Mouse (Mus musculus) layer of hippocampus, postnatal 36 days (tissue): ENCODE data around the gene Mrps26. TPM values are rescaled to one million over a fixed set of nuclear protein-coding genes. Genes with fewer than 3 reads are reported as not detected.
A peak's percentile ranks its signal among the peaks of the same experiment; 100 is the strongest.
"Not testable (repeated sequence)": the region's sequence is repeated elsewhere in the genome, so short reads cannot be mapped to it uniquely, and the experiment has no call there.

Experiments
- DNase-seq, 2 experiments: peaks; one replicate each; pipeline ENCODE4 v3.0.0; 2022
- total RNA-seq, 2 experiments: library from RNA; stranded (reverse); gene quantifications; 2 replicates each; pipeline ENCODE4 v1.2.3; 2021

The Mrps26 gene
- 10 to 100 TPM; 84.4 to 85.8 TPM for total RNA-seq

DNA sequence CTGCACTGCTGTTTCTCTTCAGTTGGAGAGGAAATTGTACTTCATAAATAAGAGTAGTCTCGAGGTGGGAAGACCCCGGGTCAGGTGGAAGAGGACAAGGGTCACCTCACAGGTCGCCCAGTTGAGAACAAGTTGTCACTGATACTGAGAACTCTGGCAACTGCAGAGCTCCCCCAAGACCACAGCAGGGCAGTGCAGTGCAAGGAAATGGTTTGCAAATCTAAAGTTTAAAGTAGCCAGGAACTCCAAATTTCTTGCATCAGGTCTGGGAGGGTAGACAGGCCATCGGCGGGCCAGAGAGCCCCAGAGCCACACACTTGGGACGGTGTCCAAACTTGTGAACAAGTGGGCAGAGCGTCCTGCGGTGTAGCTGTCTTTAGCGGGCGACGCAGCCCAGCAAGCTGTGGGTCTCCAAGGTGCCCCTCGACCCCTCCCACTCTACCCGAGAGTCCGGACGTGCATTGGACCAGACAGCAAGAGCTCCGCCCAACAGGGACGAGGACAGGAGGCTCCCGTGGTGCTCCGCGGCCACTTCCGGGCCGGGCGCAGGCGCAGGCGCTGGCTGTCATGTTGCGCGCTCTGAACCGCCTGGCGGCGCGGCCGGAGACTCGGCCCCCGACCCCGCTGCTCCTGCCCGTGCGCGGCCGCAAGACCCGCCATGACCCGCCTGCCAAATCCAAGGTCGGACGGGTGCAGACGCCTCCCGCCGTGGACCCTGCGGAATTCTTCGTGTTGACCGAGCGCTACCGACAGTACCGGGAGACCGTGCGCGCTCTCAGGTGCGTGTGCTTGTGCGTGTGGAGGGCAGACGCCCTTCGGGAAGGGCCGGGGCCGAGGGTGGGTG, at the start of gene Mrps26:
Gene Mrps26 (plus strand): TSS at position 531 of the 844 bp plus-strand sequence.
- peak; percentile 94 for DNase-seq

DNA sequence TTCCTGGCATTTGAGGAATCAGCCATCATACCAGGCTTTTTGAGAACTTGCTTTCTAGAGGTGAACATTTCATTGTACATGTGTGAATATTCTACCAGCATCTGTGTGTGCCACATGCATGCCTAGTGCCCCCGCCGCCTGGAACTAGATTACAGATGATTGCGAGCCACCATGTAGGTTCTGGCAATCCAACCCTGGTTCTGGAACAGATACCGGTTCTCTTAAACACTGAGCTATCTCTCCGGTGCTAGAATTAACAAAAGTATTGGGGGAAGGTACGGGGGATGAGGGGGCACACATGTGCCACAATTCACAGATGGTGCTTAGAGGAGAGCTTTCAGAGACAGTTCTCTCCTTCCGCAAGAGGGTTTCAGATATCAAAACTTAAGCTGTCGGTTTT, 49.6 kb upstream of the Mrps26 start:
- peak; percentile 21 to 35 for DNase-seq

DNA sequence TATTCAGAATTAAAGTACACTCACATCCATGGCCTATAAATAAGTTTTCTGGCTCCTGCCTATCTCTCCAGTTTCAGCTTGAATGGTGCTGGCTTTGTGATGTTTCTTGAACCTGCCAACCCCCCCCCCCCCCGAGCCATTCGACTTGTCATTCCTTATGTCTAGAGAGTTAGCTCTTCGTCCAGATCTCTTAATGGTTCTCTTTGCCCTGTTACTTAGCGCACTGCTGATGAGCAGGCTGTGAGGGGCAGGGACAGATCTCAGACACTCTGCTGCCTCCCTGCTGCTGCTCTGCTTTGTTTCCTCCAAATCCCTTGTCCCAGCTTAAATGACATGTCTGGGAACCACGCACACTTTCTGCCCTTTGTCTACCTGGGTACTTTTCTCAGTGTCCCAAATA, 47.8 kb upstream of the Mrps26 start:
- DNase-seq: no peak

DNA sequence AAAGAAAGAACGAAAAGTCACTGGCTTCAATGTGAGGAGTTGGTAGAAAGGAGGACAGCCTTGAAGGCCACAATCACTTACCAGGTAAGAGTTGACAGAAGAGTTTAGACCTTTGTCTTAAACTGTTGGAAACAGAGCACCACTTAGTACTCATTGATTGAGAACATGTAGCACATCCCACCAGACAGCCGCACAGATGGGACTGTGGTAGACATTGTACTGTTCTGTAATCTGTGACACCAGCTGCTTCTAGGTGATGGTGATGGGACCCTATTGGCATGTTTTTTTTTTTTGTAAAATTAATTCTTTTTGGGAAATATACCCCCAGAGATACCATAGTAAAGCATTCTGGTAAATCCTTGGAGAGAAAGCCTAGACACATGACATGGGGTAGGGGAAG, 41.6 kb upstream of the Mrps26 start:
- DNase-seq: peak; percentile 27 to 34

DNA sequence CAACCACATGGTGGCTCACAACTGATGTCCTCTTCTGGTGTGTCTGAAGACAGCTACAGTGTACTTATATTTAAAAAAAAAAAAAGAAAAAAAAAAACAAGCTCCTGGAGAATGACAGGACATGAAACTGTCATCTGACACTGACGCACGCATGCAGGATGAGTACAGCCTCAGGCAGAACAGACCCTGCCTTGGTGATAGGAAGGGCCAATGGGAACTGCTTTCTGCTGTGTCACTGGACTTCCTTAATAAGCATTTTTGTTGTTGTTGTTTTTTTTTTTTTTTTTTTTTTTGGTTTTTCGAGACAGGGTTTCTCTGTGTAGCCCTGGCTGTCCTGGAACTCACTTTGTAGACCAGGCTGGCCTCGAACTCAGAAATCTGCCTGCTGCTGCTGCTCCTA, 38.1 kb upstream of the Mrps26 start:
- DNase-seq: not testable (repeated sequence)

DNA sequence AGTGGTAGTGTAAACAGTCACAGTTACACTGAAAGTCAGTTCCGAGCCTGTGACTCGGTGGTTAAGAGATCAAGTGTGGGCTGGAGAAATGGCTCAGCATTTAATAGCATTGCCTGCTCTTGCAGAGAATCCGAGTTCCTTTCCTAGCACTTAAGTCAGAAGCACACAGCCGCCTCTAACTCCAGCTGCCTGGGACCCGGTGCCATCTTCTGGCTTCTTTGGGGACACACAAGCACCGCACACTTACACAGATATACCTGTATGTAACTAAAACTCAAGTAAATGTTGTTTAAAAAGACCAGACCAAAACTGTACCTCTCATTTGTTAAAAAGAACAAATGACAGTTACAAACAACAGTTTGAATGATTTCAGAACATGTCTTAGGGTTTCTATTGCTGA, 35.1 kb upstream of the Mrps26 start:
- DNase-seq: no peak

DNA sequence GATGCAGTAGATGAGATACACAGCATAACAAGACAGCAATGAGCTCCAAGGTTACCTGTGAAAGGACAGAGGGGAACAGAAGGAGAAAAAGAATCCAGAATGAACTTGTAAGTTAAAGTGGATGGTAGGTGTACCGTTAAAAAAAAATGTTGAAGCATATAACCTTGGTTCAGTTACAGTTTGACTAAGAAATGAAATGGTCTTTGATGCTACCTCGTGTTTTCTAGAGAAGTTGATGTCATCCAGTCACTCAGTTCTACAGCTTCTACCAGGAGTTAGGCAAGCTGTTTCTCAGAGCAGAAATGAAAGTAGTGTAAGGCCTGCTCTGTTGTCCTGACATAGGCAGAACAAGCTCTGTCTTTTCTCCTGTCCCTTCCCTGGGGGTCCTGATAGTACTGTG, 34.3 kb upstream of the Mrps26 start:
- no peak for DNase-seq

DNA sequence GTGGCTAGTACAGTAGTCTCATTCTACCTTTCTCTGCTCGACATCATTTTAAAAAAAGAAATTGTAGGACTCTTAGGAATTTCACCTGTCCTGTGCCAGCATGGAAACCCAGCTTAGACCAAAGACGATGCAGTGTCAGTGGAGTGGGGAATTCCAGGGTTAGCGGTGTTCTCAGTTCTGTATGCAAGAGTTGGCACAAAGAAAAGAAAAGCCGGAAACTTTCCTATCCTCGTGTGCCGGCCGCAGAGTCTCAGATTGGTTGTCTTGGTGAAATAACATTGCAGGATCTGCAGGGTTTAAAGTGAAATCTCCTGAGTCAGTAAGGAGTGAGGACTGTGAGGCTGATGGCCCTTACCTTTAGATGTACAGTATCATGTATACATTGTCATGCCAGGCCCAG, 33.6 kb upstream of the Mrps26 start:
- no peak for DNase-seq

DNA sequence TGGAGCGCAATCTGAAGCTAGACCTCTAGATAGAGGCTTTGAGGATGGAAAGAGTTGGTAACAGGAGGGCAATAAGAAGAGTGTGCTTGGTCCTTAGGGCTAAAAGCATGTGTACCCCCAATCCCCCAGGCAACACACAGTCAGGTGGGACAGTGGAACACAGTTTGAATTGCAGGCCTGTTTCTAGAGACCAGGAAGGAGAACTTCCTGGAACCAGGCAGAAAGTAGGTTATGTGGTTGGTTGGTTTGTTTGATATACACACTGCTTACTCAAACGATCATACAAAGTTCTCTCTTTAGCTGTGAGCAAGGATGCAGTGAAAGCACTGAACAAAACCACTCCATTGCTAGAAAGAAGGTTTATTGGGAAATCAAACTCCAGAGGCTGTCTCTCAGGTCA, 31.3 kb upstream of the Mrps26 start:
- no peak for DNase-seq

DNA sequence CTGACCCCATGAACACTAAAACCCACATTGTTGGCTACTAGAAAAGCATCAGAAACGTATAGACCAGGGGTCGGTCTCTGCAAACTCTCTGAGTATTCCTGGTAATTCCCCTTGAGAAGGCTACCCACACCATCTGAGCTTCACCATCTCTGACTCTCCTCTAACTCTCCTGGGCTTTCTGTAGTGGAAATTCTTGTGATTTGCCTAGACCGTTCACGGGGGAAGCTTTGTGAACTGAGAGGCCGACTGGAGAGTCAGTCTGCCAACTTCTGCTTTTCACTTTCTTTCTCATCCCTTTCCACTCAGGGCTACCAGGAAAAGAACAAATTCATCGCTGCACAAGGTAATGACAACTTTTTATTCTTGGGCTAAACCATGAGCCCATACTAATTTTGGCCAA, 28.5 kb upstream of the Mrps26 start:
- DNase-seq: no peak

DNA sequence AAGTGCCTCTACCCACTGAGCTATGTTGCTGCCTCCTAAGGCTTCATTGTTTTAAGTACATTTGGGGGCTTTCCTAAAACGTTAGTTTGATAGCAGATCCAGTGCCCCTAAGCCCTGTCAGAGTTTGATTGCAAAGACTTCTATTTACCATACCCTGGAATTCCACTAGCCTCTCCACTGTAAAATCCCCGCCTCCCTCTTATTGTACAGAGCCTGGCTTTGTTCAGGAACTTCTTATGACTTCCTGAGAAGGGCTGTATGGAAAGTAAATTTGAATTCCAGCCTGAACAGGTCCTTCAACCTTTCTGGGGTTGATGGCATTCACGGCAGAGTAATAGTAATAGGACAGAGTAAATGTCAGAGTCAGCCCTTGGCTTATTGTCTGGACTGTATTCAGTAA, 26.7 kb upstream of the Mrps26 start:
- DNase-seq: no peak

DNA sequence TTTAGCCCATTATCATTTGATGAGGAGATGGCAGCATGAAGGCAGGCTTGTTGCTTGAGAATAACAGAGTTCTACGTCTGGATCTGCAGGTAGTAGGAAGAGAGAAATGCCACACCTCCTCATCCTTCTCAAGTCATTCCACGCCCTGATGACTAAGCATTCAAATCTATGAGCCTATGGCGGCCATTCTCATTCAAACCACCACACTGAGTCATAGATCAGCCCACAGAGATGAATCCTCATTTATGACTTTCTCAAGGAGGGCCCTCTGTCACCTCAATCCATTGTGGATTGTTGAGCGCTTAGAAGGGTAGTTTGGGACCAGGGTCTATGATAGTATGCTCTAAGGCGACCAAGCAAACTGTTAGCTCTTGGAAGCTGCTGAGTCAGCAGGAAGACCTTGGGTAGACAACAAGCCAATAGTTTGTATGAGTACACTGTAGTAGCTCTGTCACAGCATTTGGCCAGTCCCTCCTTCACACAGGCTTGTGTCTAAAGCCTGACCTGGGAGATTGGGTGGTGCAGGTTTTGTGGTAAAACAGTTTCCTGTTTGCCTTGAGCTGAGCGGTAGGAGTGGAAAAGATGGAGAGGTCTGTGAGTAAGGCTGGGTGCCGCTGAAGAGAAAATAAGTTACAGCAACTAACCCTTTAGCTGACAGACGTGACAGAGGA, 24.5 kb upstream of the Mrps26 start:
- DNase-seq: no peak

DNA sequence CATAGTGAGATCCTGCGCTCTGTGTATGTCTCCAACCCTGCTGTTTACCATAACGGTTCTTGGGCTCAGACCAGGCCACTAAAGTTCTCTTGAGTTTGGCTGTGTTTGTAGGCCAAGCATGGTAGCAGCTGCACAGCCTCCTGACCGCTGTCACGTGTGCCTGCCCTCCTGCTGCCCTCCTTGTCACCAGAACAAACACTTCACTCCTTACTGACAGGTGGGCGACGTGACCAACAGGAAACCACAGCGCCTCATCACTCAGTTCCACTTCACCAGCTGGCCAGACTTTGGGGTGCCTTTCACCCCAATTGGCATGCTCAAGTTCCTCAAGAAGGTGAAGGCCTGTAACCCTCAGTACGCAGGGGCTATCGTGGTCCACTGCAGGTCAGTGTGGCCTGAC, 23.3 kb upstream of the Mrps26 start:
- DNase-seq: no peak

DNA sequence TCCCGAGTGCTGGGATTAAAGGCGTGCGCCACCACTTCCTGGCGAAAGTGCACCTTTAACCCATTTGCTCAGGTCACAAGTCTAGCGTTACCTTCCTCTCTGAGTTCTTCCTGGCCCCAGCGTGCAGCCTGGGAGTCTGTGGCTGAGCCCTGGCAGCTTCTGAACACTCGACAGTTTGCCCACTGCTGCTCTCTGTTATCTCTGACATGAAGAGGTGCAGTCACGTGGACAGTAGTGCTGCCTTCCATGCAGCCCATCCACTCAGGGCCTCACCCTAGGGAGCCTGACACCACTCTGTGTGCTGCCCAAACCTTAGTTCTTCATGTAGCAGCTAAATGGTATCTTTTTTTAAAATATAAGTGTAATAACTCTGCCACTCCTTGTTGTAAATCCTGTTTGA, 16.6 kb upstream of the Mrps26 start:
- DNase-seq: no peak

DNA sequence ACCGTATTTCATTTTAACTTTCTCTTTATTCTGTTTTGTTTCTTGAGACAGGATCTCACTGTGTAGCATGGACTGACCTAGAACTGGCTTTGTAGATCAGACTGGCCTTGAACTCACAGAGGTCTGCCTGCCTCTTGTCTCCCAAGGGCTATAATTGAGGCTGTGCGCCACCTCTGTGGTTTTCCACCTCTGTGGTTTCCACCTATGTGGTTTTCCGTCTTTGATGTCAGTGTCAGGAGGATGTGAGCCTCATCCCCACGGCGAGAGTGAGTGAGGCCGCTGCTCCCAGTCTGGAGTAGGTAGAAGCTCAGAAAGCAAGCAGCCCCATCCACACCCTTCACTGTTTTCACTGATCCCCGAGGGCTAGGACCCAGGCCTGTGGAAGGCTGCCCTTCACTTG, 8.7 kb upstream of the Mrps26 start:
- no peak for DNase-seq

DNA sequence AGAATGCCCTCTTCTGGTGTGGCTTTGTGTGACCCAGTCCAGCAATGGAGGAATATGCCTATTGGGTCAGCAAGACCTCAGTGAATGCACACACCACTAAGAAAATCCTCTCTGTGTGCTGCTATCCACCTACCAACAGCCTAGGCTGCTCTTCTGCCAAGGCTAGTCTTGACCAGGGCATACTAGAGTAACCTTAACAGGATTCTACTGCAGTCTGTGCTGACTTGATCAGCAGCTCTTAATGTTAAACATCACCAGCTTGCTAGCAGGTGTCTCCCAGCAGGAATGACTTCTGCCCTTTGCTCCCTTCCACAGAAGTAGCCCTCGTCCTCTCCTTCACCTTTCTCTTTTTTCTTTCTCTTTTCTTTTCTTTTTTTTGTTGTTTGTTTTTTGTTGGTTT, 7.2 kb upstream of the Mrps26 start:
- DNase-seq: no peak

DNA sequence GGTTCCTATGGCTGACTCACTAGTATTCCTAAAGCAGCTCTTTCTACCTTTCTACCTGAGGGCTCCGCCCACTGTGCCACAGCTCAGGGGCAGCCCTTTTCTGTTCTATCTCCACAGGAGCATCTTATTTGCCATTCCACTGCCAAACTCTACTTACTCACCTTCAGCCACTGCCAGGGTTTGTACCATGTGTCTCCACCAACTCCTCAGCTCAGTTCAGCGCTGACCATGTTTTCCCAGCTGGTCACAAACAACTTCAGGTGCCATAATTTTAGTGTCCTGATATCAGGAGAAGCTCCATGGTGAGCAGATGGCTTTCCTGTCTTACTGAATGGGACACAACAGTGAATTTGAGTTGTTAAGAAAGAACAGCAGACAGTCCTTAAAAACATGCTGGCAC, 6.1 kb upstream of the Mrps26 start:
- no peak for DNase-seq

DNA sequence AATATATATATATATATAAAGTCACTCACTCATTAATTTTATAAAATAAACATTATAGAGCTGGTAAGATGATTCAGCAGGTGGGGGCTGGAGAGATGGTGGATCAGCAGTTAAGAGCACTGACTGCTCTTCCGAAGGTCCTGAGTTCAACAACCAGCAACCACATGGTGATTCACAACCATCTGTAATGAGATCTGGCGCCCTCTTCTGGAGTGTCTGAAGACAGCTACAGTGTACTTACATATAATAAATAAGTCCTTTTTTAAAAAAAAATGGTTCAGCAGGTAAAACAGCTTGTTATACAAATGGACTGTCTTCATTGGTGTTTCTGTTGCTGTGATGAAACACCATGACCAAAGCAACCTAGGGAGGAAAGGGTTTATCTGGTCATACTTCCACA, 5.5 kb upstream of the Mrps26 start:
- no peak for DNase-seq

DNA sequence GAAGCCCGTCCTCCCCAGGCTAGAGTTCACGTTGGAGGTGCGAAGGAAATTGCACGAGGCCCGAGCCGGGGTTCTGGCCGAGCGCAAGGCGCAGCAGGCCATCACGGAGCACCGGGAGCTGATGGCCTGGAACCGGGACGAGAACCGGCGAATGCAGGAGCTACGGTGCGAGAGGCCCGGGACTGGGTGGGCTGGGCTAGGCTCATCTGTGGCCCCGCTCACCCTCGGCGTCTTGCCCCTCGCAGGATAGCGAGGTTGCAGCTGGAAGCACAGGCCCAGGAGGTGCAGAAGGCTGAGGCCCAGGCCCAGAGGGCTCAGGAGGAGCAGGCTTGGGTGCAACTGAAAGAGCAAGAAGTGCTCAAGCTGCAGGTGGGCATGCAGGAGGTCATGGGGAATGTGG, 521 bp downstream of the Mrps26 start:
- DNase-seq: no peak

DNA sequence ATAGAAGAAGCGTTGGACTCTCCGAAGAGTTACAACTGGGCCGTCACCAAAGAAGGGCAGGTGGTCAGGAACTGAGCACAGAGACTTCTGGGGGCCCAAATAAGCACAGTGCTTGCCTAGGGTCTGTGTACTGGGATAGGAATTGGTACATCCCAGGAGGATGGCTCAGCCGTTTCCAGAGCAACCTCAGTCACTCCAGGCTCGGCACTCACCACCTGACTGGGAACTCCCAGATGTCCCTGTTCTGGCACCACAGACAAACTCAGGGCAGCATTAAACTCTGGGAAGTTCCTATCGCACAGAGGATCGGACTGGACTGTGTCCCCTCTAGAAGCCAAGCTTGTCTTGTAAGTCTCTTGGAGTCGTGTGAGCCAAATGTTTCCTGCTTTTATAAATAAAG, 1.4 kb downstream of the Mrps26 start:
- DNase-seq: peak in 1 of 2 experiments; percentile 32

DNA sequence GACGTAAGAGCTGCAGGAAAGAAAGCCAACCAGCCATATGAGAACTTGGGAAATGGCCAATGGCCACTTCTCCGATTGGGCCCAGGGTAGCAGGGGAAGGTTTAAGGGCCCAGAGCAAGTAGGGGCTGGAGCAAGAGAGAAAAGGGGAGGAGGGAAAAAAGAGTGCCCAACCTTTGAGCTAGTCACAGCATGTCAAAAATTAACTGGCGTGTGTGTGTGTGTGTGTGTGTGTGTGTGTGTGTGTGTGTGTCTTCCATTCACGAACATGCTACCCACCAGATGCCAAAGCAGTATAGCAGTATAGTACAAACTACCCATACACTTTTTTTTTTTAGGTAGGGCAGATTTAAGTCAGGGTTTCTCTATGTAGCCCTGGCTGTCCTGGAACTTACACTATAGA, 5.4 kb downstream of the Mrps26 start:
- no peak for DNase-seq

DNA sequence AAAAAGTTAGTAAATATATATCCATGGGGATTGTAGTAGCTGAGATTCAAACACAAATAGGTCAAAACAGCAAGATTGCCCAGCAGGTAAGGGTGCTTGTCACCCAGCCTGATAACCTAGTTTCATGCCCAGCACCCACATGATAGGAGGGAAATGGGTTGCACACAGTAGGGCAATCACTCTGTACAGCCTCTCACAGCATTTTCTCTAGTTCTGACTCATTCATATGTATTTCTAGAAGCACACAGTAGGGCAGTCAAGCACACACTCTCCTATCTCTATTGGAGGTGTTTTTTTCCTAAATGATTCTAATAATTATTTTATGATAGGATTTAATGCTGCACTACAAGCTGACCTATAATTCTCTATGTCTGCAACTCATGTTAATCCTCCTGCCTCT, 6.4 kb downstream of the Mrps26 start:
- no peak for DNase-seq

DNA sequence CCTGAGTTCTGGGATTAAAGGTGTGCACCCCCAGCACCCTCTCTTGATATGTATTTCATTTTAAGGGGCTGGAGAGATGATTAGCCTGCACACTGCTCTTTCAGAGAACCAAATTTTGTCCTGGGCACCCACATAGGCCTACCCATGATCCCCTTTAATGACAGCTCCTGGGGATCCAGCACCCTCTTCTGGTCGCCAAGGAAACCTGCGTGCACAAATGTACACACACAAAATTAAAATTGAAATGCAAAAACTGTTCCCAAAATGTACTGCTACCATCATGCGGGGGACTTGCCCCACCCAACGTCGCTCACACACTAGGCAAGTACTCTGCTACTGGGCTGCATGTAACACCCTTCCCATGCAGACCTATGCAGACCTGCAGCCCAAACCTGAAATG, 11.4 kb downstream of the Mrps26 start:
- no peak for DNase-seq

DNA sequence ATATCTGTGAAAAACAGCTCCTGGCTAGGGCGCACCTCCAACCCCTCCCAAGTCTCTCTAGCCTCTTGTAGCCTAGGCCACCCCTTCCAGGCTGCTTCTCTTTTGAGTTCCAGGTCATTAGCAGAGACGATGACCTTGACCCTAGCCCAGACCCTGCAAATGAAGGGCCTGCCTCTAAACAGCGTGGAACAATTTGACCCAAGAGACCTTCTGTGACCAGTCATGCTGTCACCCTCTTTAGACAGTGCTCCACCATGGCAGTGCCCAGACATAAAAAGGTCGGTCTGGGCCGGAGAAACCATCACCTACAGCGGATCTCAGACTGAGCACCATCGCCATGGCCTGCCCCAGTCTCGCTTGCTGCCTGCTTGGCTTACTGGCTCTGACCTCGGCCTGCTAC, 12.3 kb downstream of the Mrps26 start, which contains the start of gene Oxt:
Gene Oxt (plus strand): TSS at position 301 of the 400 bp plus-strand sequence.
- DNase-seq: no peak
